Mouse (Mus musculus) lung, embryonic 16.5 days (tissue): ENCODE measurements at regions not wholly inside any gene's neighbourhood (a gene's known extent, or its start where the extent isn't known, plus 50 kb on each side); places are given as distances from the start of the nearest gene placed in this dataset.
A peak's percentile ranks its signal among the peaks of the same experiment; 100 is the strongest.

Experiments
- ATAC-seq: fragments of 200-750 bp; cut with Nextera tagmentation; 2 replicates; pipeline ENCODE4 v1.8.0; 2017; ENCODE audit warnings: low read depth, mild to moderate bottlenecking, moderate library complexity
- H3K27ac ChIP-seq: fragments of 300-500 bp; sonication (generic); 2 replicates; pipeline ENCODE4 v1.5.1; 2014; ENCODE audit warnings: mild to moderate bottlenecking, control low read depth, low read length
- H3K27me3 ChIP-seq: fragments of 300-500 bp; sonication (generic); 2 replicates; pipeline ENCODE4 v1.6.1; 2014; ENCODE audit warnings: low read depth, low read length, mixed read lengths; ENCODE audit not compliant: control insufficient read depth, insufficient read depth
- H3K36me3 ChIP-seq: fragments of 300-500 bp; sonication (generic); 2 replicates; pipeline ENCODE4 v1.6.1; 2014; ENCODE audit warnings: low read length; ENCODE audit not compliant: control insufficient read depth, insufficient read depth
- H3K4me1 ChIP-seq: fragments of 300-500 bp; sonication (generic); replicated peaks from 2 replicates; pipeline ENCODE4 v1.6.1; 2014; ENCODE audit warnings: low read length, mixed read lengths; ENCODE audit not compliant: control insufficient read depth, insufficient read depth
- H3K4me2 ChIP-seq: fragments of 300-500 bp; sonication (generic); 2 replicates; pipeline ENCODE4 v1.6.1; 2014; ENCODE audit warnings: low read depth, low read length, control low read depth
- H3K4me3 ChIP-seq: fragments of 300-500 bp; sonication (generic); 2 replicates; pipeline ENCODE4 v1.5.1; 2014; ENCODE audit warnings: mild to moderate bottlenecking, low read length, control low read depth
- H3K9ac ChIP-seq: fragments of 300-500 bp; sonication (generic); 2 replicates; pipeline ENCODE4 v1.6.1; 2014; ENCODE audit warnings: low read length, control low read depth
- H3K9me3 ChIP-seq: fragments of 300-500 bp; sonication (generic); 2 replicates; pipeline ENCODE4 v1.6.1; 2016; ENCODE audit warnings: low read length; ENCODE audit not compliant: control insufficient read depth
- WGBS: fragments of 180-500 bp; shearing (Covaris S2); extraction: QIAGEN DNeasy Blood & Tissue Kit; methylation state at CpG from one replicate; pipeline ENCODE4 v1.1.7; 2014; 5-methylcytosine and 5-hydroxymethylcytosine counted together

- Histone ChIP-seq H3K27me3 (no peaks in the 10 kb centered on the region), H3K9ac (no peak overlapping the region), H3K9me3 (no peaks in the 10 kb centered on the region), H3K4me3 (no peak overlapping the region), H3K36me3 (no peaks in the 10 kb centered on the region), H3K27ac (no peak overlapping the region), H3K4me2 (no peak overlapping the region), H3K4me1 (peaks cover 20% of the 10 kb centered on the region)
- ATAC-seq: no peak
- WGBS: 52% methylated on average over 4 of the region's 4 CpGs
These were observed 70.5 kb upstream of the Bcl6 start for GRCm38 (mm10) chr16:24059090-24059600.

GRCm38 (mm10) chr16:24056885-24057531 lies 68.4 kb upstream of the Bcl6 start:
- Histone ChIP-seq H3K27ac (peak overlapping the region; percentile 77), H3K4me2 (peak overlapping the region; percentile 1; the same call in 1 of the 2 replicates)
- 22% methylated on average over 10 of the region's 11 CpGs for WGBS

GRCm38 (mm10) chr16:24056123-24056884 lies 67.7 kb upstream of the Bcl6 start:
- peak; percentile 65 for ATAC-seq
- Histone ChIP-seq H3K9ac (no peak overlapping the region), H3K4me1 (peaks cover 20% of the 10 kb centered on the region), H3K27me3 (no peaks in the 10 kb centered on the region), H3K36me3 (no peaks in the 10 kb centered on the region), H3K9me3 (no peaks in the 10 kb centered on the region), H3K27ac (peak overlapping the region; percentile 77), H3K4me3 (no peak overlapping the region), H3K4me2 (no peak overlapping the region; the same call in 1 of the 2 replicates)
- 25% methylated on average over 12 of the region's 12 CpGs for WGBS

More at GRCm38 (mm10) chr16:24056885-24057531, 68.4 kb upstream of the Bcl6 start:
- peak; percentile 58 for ATAC-seq
- H3K27me3 ChIP-seq: no peaks in the 10 kb centered on the region
- H3K36me3 ChIP-seq: no peaks in the 10 kb centered on the region
- no peak overlapping the region for H3K9ac ChIP-seq
- no peak overlapping the region for H3K4me3 ChIP-seq
- H3K9me3 ChIP-seq: no peaks in the 10 kb centered on the region
- peaks cover 20% of the 10 kb centered on the region for H3K4me1 ChIP-seq

GRCm38 (mm10) chr16:24054293-24054692 lies 65.6 kb upstream of the Bcl6 start:
- Histone ChIP-seq H3K9me3 (no peaks in the 10 kb centered on the region), H3K27me3 (no peaks in the 10 kb centered on the region), H3K4me2 (no peak overlapping the region), H3K9ac (no peak overlapping the region), H3K4me3 (no peak overlapping the region), H3K4me1 (peaks cover 20% of the 10 kb centered on the region), H3K27ac (no peak overlapping the region), H3K36me3 (no peaks in the 10 kb centered on the region)
- no peak for ATAC-seq
- 85% methylated on average over 3 of the region's 3 CpGs for WGBS

GRCm38 (mm10) chr16:24053403-24053802 lies 64.8 kb upstream of the Bcl6 start:
- no peak overlapping the region for H3K27ac ChIP-seq
- H3K4me2 ChIP-seq: no peak overlapping the region
- H3K9me3 ChIP-seq: no peaks in the 10 kb centered on the region
- no peak overlapping the region for H3K4me3 ChIP-seq
- WGBS: 61% methylated on average over 10 of the region's 10 CpGs
- no peaks in the 10 kb centered on the region for H3K27me3 ChIP-seq
- H3K9ac ChIP-seq: no peak overlapping the region
- peaks cover 16% of the 10 kb centered on the region for H3K4me1 ChIP-seq
- ATAC-seq: no peak
- no peaks in the 10 kb centered on the region for H3K36me3 ChIP-seq

- no peak overlapping the region for H3K27ac ChIP-seq
- no peak overlapping the region for H3K4me2 ChIP-seq
- no peaks in the 10 kb centered on the region for H3K36me3 ChIP-seq
- ATAC-seq: no peak
- H3K4me1 ChIP-seq: peaks cover under 1% of the 10 kb centered on the region; the same call in 1 of the 2 replicates
- WGBS: 76% methylated on average over 10 of the region's 10 CpGs
- H3K4me3 ChIP-seq: no peak overlapping the region
- no peaks in the 10 kb centered on the region for H3K9me3 ChIP-seq
- H3K9ac ChIP-seq: no peak overlapping the region
- no peaks in the 10 kb centered on the region for H3K27me3 ChIP-seq
These were observed 62.4 kb upstream of the Bcl6 start for GRCm38 (mm10) chr16:24050856-24051640.

GRCm38 (mm10) chr16:24043779-24044178 lies 55.1 kb upstream of the Bcl6 start:
- Histone ChIP-seq H3K27ac (no peak overlapping the region), H3K9me3 (no peaks in the 10 kb centered on the region), H3K36me3 (no peaks in the 10 kb centered on the region), H3K4me3 (no peak overlapping the region), H3K4me1 (no peaks in the 10 kb centered on the region), H3K27me3 (no peaks in the 10 kb centered on the region), H3K9ac (no peak overlapping the region), H3K4me2 (no peak overlapping the region)
- ATAC-seq: no peak
- 85% methylated on average over 4 of the region's 4 CpGs for WGBS

- ATAC-seq: no peak
- Histone ChIP-seq H3K9ac (no peak overlapping the region), H3K4me1 (no peaks in the 10 kb centered on the region), H3K4me2 (no peak overlapping the region), H3K27ac (no peak overlapping the region), H3K4me3 (no peak overlapping the region), H3K36me3 (no peaks in the 10 kb centered on the region), H3K9me3 (no peaks in the 10 kb centered on the region), H3K27me3 (no peaks in the 10 kb centered on the region)
- WGBS: 90% methylated on average over 3 of the region's 3 CpGs
These were observed 54.3 kb upstream of the Bcl6 start for GRCm38 (mm10) chr16:24042977-24043376.

GRCm38 (mm10) chr16:24042216-24042615 lies 53.6 kb upstream of the Bcl6 start:
- H3K27me3 ChIP-seq: no peaks in the 10 kb centered on the region
- H3K36me3 ChIP-seq: no peaks in the 10 kb centered on the region
- no peak overlapping the region for H3K4me2 ChIP-seq
- no peak overlapping the region for H3K9ac ChIP-seq
- H3K9me3 ChIP-seq: no peaks in the 10 kb centered on the region
- H3K4me1 ChIP-seq: no peaks in the 10 kb centered on the region
- WGBS: 63% methylated on average over 2 of the region's 2 CpGs
- ATAC-seq: no peak
- H3K27ac ChIP-seq: no peak overlapping the region
- H3K4me3 ChIP-seq: no peak overlapping the region
